8 mouse cellular contexts compared by ENCODE assay signal in the genomic region with DNA sequence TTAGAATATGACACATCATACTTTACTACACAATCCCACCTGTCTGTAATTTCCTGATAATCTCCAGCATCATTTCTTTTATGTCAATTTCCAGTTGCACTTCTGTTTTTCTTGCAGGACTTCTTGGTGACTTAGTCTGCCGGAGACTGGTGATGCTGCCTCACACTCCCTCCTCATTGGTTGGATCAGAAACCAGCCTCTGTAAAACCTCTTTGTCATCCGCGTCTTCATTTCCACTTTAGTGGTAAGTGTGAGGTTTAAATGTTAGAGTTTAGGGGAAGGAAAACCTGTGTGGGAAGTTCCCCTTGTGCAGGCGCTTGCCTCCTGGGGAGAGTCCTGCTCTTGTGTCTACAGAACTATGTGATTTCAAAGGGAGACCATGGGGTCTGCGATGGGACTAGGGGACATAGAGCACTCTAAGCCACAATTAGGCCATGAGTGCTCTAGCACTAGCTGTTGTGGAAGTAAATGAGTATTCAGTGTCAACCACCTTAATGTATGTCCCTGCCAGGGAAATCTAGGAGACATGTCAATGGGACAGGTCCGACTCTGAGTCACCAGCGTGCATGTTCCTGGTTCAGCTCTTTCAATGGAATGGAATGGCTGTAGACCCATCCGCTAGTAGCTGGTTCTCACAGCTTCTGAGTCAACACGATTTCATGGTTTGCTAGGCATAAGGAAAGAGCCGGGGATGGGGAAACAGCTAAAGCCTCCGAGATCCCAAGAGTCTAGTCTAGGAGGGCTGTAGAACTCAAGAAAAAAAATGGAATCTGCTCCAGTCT. TPM values are rescaled to one million over a fixed set of nuclear protein-coding genes. Genes with fewer than 3 reads are reported as not detected.
DNase-seq lines count a peak whose midpoint lies in the region; ATAC-seq and TF ChIP-seq lines count a peak whose summit lies in the region.

A gene (plus strand): TSS at position 96 of the 782 bp plus-strand sequence.

- H3K4me2 ChIP-seq in hindbrain, embryonic 14.5 days (replicated peaks), result no peak within 1 kb of the TSS
- H3K4me2 ChIP-seq in hindbrain, embryonic 12.5 days (replicated peaks), result no peak within 1 kb of the TSS
- no peak within 1 kb of the TSS for H3K4me2 ChIP-seq in intestine, embryonic 16.5 days (ENCODE audit: low read depth, low read length)

- H3K27me3 ChIP-seq in hindbrain, embryonic 14.5 days (ENCODE audit: control insufficient read depth, insufficient read depth, low read length), result peaks cover 3% of the 10 kb centered on the region; the same call in 1 of the 2 replicates
- H3K27me3 ChIP-seq in hindbrain, embryonic 12.5 days, result peaks cover 7% of the 10 kb centered on the region; the same call in 1 of the 2 replicates
- no peaks in the 10 kb centered on the region for H3K27me3 ChIP-seq in cerebellum, adult 2 months (ENCODE audit: control insufficient read depth, insufficient read depth, low read length)
- H3K27me3 ChIP-seq in intestine, embryonic 16.5 days (replicated peaks; ENCODE audit: control insufficient read depth, insufficient read depth, low read length), result 0 out of 2 replicates have a peak, but pooled peaks cover 8% of the 10 kb centered on the region

- H3K4me1 ChIP-seq in hindbrain, embryonic 14.5 days (replicated peaks; ENCODE audit: control insufficient read depth, insufficient read depth, low read length), result no peaks in the 10 kb centered on the region
- H3K4me1 ChIP-seq in hindbrain, embryonic 12.5 days, result 0 out of 2 replicates have a peak, but pooled peaks cover 2% of the 10 kb centered on the region
- H3K4me1 ChIP-seq in cerebellum, adult 2 months (ENCODE audit: control insufficient read depth, insufficient read depth, low read length), result no peaks in the 10 kb centered on the region
- H3K4me1 ChIP-seq in intestine, embryonic 16.5 days (ENCODE audit: control insufficient read depth, insufficient read depth, low read length), result no peaks in the 10 kb centered on the region

- no peaks in the 10 kb centered on the region for H3K36me3 ChIP-seq in hindbrain, embryonic 14.5 days (replicated peaks; ENCODE audit: control insufficient read depth, insufficient read depth)
- no peaks in the 10 kb centered on the region for H3K36me3 ChIP-seq in hindbrain, embryonic 12.5 days
- no peaks in the 10 kb centered on the region for H3K36me3 ChIP-seq in intestine, embryonic 16.5 days (ENCODE audit: control insufficient read depth, insufficient read depth, low read length)

- no peak for TF ChIP-seq POLR2A in cerebellum, adult 2 months (IDR thresholded peaks at IDR 0.05; ENCODE audit: borderline replicate concordance, insufficient read depth, low read length)

- no peak for ATAC-seq in hindbrain, embryonic 14.5 days (ENCODE audit: low FRiP score)
- no peak for ATAC-seq in hindbrain, embryonic 12.5 days (ENCODE audit: low FRiP score)
- ATAC-seq in intestine, embryonic 16.5 days, result no peak

- intact Hi-C loops in left cerebral cortex, postnatal 10 days (cut with DNase I), result no loop called here

- peak; percentile 86 for DNase-seq in hindbrain, embryonic 14.5 days (ENCODE audit: low spot score)
- peak; percentile 21 to 44 for DNase-seq in cerebellum, adult 2 months
- DNase-seq in gastrocnemius, postnatal 10 days, result peak; percentile 76
- peak; percentile 71 to 80 for DNase-seq in left cerebral cortex, postnatal 10 days (ENCODE audit: extremely low spot score in 1 of 2, low spot score in 2 of 2)
- peak; percentile 90 for DNase-seq in naive thymus-derived CD4-positive, alpha-beta T cell, adult 2 months (ENCODE audit: low read depth)
- peak; percentile 39 for DNase-seq in testis, postnatal 14 days (ENCODE audit: low spot score)

- WGBS in hindbrain, embryonic 14.5 days, result 72% methylated on average over 11 of the region's 11 CpGs
- 70% methylated on average over 11 of the region's 11 CpGs for WGBS in hindbrain, embryonic 12.5 days
- WGBS in cerebellum, adult 2 months, result 70% methylated on average over 11 of the region's 11 CpGs
- WGBS in intestine, embryonic 16.5 days, result 74% methylated on average over 11 of the region's 11 CpGs

- no peak within 1 kb of the TSS for H3K9ac ChIP-seq in hindbrain, embryonic 14.5 days
- no peak within 1 kb of the TSS for H3K9ac ChIP-seq in hindbrain, embryonic 12.5 days
- H3K9ac ChIP-seq in intestine, embryonic 16.5 days (ENCODE audit: low read depth, low read length), result no peak within 1 kb of the TSS

- no peak within 1 kb of the TSS for H3K4me3 ChIP-seq in hindbrain, embryonic 14.5 days (replicated peaks; ENCODE audit: low read length)
- no peak within 1 kb of the TSS for H3K4me3 ChIP-seq in hindbrain, embryonic 12.5 days
- H3K4me3 ChIP-seq in cerebellum, adult 2 months (replicated peaks; ENCODE audit: insufficient read depth, low read depth, low read length), result no peak within 1 kb of the TSS
- H3K4me3 ChIP-seq in intestine, embryonic 16.5 days (ENCODE audit: low read length), result no peak within 1 kb of the TSS

- TF ChIP-seq CTCF in cerebellum, adult 2 months (IDR thresholded peaks at IDR 0.05; ENCODE audit: borderline replicate concordance, insufficient read depth, low read depth, low read length), result no peak

- no peak within 1 kb of the TSS for H3K27ac ChIP-seq in hindbrain, embryonic 14.5 days
- no peak within 1 kb of the TSS for H3K27ac ChIP-seq in hindbrain, embryonic 12.5 days
- no peak within 1 kb of the TSS for H3K27ac ChIP-seq in cerebellum, adult 2 months (ENCODE audit: insufficient read depth, low read length)
- H3K27ac ChIP-seq in intestine, embryonic 16.5 days (ENCODE audit: low read length), result no peak within 1 kb of the TSS

- H3K9me3 ChIP-seq in hindbrain, embryonic 14.5 days (ENCODE audit: control insufficient read depth, low read length), result no peaks in the 10 kb centered on the region
- no peaks in the 10 kb centered on the region for H3K9me3 ChIP-seq in hindbrain, embryonic 12.5 days (replicated peaks)
- H3K9me3 ChIP-seq in intestine, embryonic 16.5 days (ENCODE audit: control insufficient read depth, low read length), result no peaks in the 10 kb centered on the region

RNA-seq across cellular contexts. Expression of the gene that starts here (rescaled TPM):
- 0.80 and 1.8 TPM in 2 replicates for polyA plus RNA-seq in hindbrain, embryonic 14.5 days (2014; fragmentation: Nextera tagmentation; extraction: Ambion mirVana)
- polyA plus RNA-seq in hindbrain, embryonic 12.5 days (2016; fragmentation: Nextera tagmentation; extraction: Ambion mirVana), result 1.5 and 1.7 TPM in 2 replicates
- polyA plus RNA-seq in cerebellum, adult 2 months (2012; rRNA removed), result 4.0 TPM in 2 replicates
- 1 to 10 TPM; 3.6 to 4.1 TPM for total RNA-seq in gastrocnemius, postnatal 10 days (2021)
- polyA plus RNA-seq in intestine, embryonic 16.5 days (2015; fragmentation: Nextera tagmentation; extraction: Ambion mirVana), result 28.5 and 30.9 TPM in 2 replicates
- 1 to 10 TPM; 1.3 to 1.4 TPM for total RNA-seq in left cerebral cortex, postnatal 10 days (2021)

Comparison
In these comparisons a context has a peak if more than half of its experiments do, and no peak if none do; other contexts are left out.
1. DNase-seq: peak in every context shown above with its lines; median percentile 90 in naive thymus-derived CD4-positive, alpha-beta T cell, adult 2 months; 86 in hindbrain, embryonic 14.5 days; 76 in gastrocnemius, postnatal 10 days; 76 in left cerebral cortex, postnatal 10 days; 39 in testis, postnatal 14 days; 32 in cerebellum, adult 2 months.